Mouse (Mus musculus) c-Kit-positive CD71-positive TER-119-positive erythroid progenitor cells, embryonic 14.5 days (primary cell): Measurements from ENCODE around the gene Trim28.

Experiments
- DNase-seq: peaks from one replicate; pipeline ENCODE4 v3.0.0-alpha.2; 2013; ENCODE audit warnings: low spot score

Trim28 gene

DNA sequence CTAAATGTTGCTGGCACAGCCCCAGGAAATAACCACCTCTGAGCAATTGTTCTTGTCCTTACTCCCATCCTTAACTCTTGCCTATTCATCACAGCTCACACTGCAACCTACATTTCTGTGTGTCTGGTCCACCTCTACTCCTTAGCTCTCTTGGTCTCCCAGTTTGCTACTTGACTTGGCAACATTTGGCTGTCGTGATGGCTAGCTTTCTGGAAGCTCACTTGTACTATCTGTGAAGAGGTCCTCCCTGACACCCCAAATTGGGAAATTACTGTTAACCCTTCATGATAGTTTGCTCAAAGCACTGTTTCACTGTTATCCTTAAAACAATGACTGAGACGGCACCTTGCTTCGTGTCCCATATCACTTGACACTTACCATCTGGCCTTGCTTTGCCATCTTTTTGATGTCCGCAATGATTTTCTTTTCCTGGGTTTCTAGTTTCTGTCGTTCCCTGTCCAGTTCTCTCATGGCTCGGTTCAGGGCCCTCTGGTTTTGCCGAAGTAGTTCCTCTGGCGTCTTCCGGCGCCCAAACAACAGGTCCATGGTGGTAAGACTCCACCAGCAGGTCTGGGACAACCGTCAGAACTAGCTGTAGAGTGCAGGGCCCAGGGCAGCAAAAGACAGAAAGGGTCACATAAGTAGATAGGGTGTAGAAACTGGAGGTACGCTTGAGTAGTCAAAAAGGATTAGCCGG lies 34.7 kb downstream of the Trim28 start:
- DNase-seq, result no peak

DNA sequence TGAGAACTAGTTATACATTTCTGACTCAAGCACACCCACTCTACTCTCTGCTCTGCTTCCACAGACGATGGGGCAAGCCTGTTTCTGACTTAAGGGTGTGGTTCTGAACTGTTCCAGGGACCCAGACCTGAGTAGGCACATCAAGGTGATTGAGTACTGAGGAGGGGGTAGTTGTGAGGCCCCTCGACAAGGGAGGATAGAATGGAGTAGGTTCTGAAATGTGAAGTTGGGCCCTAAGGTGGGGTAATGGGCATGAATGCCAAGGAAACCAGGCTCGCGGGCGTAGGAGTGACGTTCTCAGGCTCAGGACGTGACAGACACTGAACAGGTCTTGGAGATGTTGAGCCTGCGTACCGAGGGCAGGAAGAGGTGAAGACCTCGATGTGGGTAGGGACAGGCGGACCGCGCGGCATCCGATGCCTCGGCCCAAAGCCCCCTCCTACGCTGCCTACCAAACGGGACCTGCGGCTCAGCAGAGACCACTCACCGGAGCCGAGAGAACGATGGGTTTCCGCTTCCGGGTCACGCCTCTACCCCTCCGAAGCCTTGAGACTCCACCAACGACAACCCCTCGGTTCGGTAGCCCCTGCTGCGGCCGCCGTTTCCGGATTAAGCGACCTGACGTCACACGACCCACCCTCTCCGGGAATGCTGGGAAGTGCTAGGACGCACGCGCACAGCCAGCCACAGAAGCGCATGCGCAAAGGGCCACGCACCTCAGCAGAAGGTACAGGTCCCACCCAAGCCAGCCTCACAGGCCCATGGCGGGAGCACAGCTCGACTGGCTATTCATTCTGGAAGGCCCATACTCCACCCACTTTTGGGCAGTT lies 35.4 kb downstream of the Trim28 start, which contains the start of gene Chmp2a:
TSS of gene Chmp2a (minus strand) at position 660 of the 830 bp plus-strand sequence.
- DNase-seq, result peak; percentile 96

DNA sequence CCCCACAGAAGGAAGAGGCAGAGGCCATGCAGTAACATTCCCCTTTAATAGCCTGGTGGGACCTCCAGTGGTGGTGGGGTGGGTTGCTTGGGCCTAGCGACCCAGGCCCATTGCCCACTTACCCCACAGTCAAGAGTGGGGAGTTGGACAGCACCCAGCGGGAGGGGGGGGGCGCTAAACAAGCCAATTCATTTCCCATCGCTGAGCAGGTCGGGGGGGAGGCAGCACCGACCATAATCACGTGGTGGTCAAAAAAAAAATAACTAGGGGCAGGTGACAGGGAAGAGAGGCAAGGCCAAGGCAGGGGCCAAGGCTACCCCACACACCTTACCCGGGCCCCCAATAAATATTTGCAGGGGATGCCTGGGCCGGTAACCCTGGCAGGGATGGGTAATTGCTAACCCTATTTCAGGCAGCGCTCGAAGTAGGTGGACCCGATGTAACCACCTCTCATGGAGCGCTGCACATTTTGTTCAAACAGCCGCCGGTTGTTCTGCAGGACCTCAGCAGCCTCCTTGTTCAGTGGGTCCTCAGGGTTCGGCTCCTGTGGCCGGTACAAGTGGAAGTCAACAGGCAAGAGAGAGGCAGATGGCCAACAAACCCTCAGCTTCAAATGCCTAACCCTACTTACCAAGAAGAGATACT lies 36.4 kb downstream of the Trim28 start:
- DNase-seq, result no peak

DNA sequence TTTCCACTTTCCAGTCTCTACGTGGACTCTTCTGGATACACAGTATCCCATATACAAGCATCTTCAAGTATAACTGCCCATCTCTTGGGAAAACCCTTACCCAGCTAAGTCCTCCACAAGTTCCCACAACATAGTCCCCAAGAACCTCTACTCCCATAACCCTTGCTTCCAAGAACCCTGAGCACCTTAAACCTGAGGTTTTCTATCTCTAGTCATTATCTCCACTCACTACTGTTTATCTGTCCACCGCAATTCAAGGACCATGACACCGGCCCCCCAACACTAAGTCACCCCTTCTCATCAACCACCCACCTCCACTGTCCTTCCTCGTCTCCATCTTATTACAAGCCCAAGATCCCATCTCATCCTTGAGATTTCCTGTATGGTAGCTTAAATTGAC lies 37.9 kb downstream of the Trim28 start:
- no peak for DNase-seq

DNA sequence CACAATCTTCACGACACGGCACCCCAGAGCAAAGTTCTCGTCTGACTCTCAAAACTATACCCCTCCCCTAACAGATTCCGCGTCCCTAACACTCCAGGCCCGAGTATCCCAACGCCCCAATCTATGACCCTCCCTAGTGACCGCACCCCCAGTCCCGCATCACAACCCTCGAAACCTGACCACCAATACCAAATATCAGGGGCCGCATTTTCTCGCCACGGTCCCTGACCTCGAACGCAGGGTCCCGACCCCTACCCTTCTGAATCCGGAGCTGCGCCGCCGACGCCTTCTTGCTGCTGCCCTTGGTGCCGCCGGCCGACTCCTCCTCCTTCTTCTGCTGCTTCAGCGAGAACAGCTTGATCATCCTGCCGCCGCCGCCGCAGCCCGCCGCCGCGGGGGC lies 38.5 kb downstream of the Trim28 start:
- no peak for DNase-seq

DNA sequence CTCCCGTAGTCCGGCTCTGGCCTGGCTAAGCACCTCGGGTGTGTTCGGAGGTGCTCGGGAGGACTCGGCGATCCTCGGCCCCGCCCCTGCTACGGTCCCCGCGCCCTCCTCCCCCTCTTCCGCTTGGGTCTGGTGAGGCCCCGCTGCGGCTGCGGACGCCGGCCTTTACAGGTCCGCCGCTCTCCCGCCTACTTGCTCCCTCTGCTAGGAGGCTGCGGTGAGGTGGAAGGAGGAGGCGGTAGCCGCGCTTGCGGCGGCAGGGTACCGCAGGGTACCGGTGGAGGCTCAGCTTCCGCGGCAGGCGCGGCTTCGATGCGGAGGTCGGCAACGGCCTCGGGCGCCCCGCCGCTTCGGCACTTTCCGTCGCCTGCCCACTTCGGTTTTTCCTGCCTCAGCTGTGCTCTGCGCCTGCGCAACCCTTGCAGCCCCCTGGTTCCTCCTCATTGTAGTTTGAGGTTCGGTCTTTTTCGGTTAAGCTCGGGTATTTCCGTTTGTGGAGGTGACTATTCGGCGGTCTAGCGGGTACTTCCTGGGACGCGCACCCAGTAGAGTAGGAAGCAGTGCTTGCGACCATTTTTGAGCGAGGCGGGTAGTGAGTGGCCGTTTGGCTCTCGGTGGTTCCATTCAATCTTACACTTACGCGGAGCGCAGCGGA lies 39.1 kb downstream of the Trim28 start, which contains the start of gene Ube2m:
TSS of gene Ube2m (minus strand) at position 375 of the 655 bp plus-strand sequence.
- DNase-seq, result peak; percentile 88

DNA sequence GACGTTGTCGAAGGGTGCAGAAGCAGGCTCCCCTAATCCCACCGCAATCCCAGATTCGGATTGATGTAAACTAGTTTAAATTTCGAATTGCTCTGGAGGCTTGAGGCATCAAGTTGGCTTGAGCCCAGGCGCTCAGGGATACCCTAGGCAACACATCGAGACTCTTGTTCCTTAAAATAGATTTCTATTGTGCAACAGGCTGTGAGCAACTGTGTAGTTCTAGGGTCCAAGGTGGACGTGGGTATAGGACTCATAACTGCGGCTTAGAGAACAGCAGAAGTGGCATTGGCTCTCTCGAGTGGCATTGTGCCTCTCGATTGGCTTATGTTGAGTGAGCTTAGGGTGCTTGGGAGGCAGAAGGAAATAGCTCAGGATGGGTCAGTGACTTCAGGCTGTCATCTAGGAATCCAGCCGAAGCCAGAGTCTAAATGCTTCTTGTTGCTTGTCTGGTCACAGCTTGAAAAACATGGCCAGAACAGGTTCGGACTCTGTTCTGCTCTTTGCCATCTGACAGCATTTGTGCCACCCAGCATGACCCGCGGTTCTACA lies 39.8 kb downstream of the Trim28 start:
- DNase-seq, result no peak

DNA sequence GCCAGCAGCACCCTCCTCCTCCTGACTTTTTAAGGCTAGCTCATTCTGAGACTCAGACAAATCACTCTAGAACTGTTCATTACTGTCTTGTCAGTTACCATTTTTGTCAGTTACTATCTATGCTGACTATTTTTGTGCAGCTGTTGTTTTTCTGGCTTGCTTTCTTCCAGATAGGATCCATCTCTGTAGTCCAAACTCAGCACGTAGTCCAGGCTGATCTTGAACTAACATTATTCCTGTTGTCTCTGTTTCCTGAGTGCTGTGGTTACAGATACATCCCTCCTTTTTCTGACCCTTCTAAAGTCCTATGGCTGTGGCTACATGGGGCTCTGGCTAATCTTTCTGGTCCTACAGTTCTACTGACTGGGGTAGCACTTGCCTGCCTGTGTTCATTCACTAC lies 40.3 kb downstream of the Trim28 start:
- DNase-seq, result no peak

DNA sequence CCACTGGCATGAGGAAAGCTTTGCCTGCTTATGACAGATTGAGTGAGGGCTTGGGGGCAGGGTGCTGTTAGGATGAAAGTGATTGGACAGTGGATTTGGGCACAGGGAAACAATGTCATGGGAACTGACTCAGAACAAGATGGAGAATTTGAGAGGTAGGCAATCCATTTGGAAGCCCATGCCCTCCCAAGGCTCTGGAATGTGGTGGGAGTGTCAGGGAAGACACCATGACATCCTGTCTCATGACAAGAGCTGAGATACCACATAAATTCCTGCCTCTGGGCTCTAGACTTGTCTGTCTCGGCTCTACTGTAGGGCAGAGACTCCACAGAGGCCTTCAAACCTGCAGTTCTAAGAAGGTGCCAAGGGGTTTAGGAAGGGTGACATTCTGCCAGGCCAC lies 42.3 kb downstream of the Trim28 start:
- no peak for DNase-seq

DNA sequence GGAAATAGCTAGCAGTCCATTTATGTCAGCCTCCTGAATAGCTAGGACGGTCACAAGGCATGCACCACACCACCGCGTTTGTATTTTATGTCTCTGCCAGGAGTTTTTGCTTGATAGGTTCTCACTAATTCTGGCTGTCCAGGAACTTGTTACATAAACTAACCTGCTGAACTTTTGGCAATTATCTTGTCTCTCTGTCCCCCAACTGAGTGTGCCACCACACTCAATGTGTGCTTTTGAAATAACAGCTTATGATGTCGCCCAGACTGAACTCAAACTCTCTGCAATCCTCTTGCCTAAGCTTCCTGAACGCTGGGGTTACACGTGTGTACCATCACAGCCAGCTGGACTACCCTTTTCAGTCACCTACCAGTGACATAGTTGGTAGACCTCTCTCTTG lies 43.6 kb downstream of the Trim28 start:
- no peak for DNase-seq

DNA sequence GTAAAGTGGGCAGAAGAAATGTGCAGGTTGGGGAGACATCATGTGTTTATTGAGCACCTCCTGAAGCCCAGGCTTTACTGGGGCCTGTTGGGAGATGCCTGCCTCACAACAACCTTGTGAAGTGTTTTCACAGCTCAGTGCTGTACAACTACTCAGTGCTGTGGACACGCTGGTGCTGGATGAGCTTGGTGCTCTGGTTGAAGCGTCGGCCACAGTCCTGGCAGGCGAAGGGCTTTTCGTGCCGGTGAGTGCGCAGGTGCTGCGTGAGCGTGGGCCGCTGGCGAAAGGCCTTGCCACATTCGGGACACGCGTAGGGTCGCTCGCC lies 44.2 kb downstream of the Trim28 start:
- no peak for DNase-seq

DNA sequence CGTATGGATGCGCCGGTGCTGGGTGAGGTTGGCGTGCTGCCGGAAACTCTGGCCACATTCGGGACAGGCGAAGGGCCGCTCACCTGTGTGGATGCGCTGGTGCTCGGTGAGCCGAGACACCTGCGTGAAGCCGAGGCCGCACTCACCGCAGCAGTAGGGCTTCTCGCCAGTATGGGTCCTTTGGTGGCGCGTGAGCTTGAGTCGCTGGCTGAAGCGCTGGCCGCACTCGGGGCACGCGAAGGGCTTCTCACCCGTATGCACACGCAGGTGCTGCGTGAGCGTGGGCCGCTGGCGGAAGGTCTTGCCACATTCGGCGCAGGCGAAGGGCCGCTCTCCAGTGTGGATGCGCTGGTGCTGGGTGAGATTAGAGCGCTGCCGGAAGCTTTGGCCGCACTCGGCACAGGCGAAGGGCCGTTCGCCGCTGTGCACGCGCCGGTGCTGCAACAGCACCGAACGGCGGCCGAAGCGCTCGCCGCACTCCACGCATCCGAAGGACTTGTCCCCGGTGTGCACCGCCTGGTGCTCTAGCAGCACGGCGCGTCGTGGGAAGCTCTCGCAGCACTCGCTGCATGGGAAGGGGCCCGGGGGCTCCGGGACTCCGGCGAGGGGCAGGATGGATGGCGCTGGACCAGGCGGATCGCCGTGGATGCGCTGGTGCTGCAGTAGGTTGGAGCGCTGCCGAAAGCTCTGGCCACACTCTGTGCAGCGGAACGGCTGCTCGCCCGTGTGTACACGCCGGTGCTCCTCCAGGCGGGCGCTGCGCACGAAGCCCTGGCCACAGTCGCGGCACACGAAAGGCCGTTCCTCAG lies 44.7 kb downstream of the Trim28 start:
- no peak for DNase-seq

DNA sequence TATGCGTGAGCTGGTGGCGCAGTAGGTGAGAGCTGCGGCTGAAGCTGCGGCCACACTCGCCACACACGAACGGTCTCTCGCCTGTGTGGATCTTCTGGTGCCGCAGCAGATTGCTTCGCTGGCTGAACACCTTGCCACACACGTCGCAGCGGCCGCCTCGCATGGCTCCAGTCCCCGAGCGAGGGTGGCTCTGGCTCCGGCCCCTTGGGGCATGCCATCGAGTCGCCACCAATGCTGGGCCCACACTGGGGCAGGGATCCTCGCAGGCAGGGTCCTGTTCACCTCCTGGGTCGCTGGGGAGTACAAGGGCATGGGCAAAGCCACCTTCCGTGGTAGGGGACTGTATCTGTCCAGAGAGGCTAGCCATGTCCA lies 45.3 kb downstream of the Trim28 start:
- DNase-seq, result no peak

DNA sequence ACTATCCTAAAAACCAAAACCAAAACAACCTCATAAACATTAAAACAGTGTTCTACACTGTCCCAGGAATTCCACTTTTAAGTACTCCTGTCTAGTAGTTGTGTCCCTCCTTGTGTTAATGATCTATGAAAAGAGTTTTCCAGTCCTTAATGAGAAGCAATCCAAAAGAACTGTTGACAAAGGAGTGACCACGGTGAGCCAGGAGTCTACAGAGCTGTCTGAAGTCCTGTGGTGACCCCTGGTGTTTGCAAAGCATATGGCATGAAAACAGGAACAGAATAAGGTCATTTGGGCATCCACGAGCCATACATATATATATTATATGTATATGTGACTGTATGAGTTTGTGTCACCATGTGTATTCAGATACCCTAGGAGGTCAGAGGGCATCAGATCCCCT lies 47.2 kb downstream of the Trim28 start:
- DNase-seq, result peak; percentile 63

DNA sequence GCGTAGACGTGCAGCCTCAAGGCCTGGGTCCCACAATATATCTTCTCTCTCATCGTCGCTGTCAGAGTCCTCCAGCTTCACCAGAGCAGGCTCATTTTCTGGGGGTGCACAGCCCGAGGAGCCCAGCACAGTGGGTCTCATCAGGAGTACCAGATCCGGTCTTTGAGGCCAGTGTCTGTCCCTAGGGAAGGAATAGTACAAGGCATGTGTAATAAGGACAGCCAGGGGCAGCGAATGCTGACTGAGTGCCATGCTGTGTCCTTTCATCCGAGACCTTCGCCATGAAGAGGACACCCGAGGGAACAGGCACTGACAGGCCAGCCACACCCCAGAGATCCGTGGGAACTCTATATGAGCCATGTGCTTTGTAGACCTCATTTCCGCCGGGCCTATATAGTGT lies 54.1 kb downstream of the Trim28 start:
- no peak for DNase-seq

DNA sequence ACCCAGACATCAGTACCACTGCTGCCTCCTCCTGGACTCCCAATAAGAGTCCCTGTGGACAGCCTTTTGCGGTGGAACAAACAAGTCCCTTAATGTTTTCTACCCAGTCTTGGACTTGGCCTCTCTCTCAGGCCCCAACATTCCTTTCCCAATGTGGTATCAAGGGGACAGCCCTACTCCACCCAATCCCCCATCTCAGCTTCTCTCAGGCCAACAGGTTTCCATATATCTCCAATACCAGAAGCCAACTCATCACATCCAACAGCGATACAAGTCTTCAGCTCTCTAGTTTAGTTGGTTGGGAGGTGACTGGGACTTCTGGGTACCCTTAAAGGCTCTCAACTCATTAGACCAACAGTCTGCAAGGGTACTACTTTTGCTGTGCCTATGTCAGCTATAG lies 54.6 kb downstream of the Trim28 start:
- DNase-seq, result no peak

DNA sequence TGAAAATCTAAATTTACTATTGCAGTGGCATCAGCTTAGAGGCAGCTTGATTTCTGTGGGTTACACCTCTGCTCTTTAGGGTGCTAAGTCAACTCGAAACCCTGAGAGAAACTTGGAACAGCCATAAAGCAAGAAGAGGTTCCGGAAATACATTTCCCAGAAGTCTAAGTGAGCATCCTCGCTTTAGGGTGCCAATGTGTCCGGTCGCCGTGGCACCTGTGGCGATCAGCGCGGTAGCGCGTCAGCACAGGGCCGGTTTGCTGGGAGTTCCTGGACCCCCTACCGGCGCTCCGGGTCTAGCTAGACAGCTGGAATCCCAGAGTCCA lies 55.0 kb downstream of the Trim28 start:
- no peak for DNase-seq

DNA sequence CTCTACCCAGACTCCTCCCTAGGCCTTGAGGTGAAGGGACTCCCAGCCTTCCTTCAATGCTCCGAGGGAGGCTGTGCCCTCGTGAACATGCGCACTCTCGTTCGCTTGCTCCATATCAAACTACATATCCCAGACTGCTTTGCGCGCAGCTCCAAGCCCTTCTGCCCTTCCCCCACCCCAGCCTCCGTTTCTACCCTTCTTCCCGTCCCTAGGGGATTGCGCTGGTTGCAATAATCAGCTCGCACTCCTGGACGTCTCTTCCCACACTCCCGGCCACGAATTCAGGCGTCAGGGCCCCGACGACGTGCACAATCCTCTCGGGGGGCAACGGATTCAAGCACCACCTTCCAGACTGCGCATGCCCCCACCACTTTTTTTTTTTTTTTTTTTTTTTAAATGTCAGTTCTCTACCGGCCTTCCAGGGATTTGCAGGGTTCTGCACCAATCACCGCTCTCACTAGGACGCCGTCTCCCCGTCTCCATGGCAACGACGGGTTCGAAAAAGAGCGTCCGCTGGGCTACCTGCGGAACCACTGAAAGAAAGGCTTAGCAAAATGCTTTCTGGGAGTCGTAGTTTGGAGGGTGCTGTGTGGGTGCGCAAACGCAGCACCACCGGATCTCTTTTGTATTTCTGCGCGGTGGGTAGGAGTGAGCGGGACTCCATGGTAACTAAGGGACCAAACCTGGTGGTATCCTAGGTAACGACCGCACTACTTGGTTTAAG lies 55.5 kb downstream of the Trim28 start, which contains the start of gene Mzf1:
TSS of gene Mzf1 (minus strand) at position 478 of the 724 bp plus-strand sequence.
- DNase-seq, result peak; percentile 80

DNA sequence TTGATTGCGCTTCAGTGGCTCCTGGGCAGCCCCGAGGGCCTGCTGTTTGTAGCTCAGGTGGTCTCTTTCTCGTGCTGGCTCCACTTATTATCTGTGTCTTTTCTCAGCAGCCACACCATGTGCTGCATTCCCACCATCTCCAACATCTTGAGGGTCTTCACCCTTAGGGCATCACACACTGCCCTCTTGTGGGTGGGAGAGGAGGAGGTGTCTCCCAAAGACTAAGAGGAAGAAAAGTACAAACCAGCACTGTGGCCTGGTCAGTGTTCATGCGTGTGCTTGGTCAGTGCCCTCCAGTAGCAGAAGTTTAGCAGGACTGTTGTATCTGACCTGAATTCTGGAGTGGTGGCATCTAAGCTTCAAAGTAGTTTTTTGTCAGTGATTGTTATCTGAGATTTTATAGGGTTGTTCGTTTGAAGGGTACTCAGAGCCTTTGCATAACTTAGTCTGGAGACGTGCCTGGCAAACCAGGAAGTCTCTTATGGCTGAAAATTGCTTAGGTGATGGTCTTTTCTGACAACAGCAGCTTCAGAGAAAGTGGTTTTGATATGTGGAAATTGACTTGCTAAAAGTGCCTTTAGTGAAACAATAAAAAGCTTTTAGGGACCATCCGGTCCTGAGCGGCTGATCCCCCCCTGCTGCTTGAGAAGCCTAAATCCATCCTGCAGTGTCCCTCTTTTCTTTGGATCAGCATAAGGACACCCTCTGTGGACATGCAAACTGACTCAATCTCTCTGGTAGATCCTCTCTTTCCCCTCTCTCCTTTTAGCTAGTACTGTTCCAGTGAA lies 58.2 kb downstream of the Trim28 start:
- DNase-seq, result no peak

DNA sequence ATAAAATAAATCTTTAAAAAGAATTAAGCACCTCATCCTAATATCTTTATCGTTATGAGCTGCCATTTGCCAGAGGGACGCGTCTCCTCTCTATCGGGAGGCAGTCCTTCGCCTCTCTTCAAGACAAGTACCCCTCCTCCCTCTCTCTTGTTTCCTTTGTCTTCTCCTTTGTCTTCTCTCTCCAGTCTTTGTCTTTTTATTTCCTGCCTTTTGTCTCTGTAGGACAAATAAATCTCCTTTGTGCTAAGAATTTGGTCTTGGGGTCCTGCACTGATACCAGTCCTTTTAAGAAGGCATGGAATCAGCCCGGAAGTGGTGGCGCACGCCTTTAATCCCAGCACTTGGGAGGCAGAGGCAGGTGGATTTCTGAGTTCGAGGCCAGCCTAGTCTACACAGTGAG lies 60.6 kb downstream of the Trim28 start:
- DNase-seq, result no peak
